Mouse (Mus musculus): ENCODE data around the gene Zfp553. TPM values are rescaled to one million over a fixed set of nuclear protein-coding genes. Genes with fewer than 3 reads are reported as not detected.

The Zfp553 gene
- polyA plus RNA-seq, 1 experiment, result 11.4 TPM

DNA sequence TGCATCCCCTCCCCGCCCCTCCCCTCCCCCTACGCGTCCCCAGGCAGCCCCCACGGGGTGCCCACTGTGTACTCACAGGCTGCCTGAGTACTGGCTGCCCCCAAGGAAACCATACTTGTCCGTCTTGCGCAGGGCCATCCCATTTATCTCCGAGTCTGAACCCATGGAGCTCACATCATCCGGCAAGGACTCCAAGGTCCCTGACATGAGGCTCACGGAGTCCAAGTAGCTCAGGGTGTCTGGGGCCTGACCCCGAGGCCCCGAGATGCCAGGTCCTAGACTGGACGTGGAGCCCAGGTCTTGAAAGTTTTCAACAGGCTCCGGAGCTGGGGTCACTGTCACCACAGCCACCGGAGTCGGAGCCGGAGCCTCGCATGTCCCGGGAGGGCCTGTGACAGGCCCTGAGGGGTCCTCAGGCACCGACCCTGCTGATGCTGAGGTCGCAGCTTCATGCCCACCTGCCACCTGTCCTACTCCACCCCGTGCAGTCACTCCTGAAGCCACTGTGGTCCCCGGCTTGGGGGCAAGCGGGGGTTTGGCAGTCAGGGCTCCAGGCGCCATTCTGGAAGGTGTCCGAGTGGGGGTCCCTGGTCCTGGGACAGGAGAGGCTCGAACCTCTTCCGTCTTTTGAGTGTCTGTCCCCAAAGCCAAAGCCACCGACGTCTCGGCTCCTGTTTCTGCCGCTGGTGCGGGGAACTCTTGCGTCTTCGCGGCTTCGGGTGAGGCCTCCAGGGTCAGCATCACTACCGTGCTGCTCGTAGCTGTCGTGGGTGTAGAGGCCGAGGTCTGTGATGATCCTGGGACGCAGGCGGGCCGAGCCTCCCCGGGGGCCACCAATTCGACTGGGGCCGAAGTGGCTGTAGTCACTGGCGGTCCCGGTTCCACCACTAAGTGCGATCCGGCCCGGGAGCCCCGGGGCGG lies 25.2 kb upstream of the Zfp553 start:
- H3K79me2 ChIP-seq (ENCODE audit: control insufficient read depth, insufficient read depth), result peaks cover 60% of the 10 kb centered on the region
- H3K27me3 ChIP-seq (ENCODE audit: control insufficient read depth, insufficient read depth, insufficient read length), result no peaks in the 10 kb centered on the region
- peak overlapping the region; percentile 80 for H3ac ChIP-seq (ENCODE audit: control insufficient read depth, insufficient read length)
- peaks cover 19% of the 10 kb centered on the region for H3K36me3 ChIP-seq (ENCODE audit: control insufficient read depth, insufficient read depth)
- TF ChIP-seq MYOG (IDR thresholded peaks at IDR 0.05; ENCODE audit: control insufficient read depth in 1 of 3, insufficient read depth in 1 of 3, insufficient read length in 2 of 3, low read depth in 2 of 3), result peak in 1 of 3 experiments; percentile 1
- no peak for TF ChIP-seq TCF3 (IDR thresholded peaks at IDR 0.05; ENCODE audit: insufficient read length, low read depth)
- TF ChIP-seq POLR2AphosphoS2 (IDR thresholded peaks at IDR 0.05; ENCODE audit: insufficient read length, low read depth), result no peak
- TF ChIP-seq MAX (IDR thresholded peaks at IDR 0.05; ENCODE audit: low read depth), result no peak
- TF ChIP-seq POLR2A (IDR thresholded peaks at IDR 0.05; ENCODE audit: insufficient read length, low read depth), result no peak
- TF ChIP-seq MYOD1 (IDR thresholded peaks at IDR 0.05; ENCODE audit: control insufficient read depth in 1 of 3, insufficient read length in 2 of 3, low read depth in 2 of 3), result peak in 1 of 3 experiments; percentile 23
- TF ChIP-seq CEBPB (IDR thresholded peaks at IDR 0.05; ENCODE audit: insufficient read depth, poor library complexity, severe bottlenecking), result no peak
- peak overlapping the region; percentile 76 for H3K4me2 ChIP-seq (ENCODE audit: low read depth)
- peak overlapping the region; percentile 97 for H3K4me3 ChIP-seq

DNA sequence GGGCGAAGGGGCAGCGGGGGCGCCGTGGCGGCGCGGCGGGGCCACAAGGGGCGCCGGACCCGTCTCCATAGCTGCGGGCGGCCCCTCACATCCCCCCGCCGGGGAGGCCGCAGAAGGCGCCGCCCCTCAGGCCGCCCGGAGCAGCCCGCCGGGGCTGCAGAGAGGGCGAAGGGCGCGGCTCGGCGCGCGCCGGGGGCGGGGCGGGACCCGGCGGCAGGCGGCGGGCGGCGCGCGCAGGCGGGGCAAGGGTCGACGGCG lies 24.6 kb upstream of the Zfp553 start, which contains the start of gene Tbc1d10b:
Gene Tbc1d10b, minus strand, starts transcription at position 174 of the 258 bp plus-strand sequence.
- peaks cover 54% of the 10 kb centered on the region for H3K79me2 ChIP-seq (ENCODE audit: control insufficient read depth, insufficient read depth)
- peak within 1 kb of the TSS; percentile 80 for H3ac ChIP-seq (ENCODE audit: control insufficient read depth, insufficient read length)
- peak within 1 kb of the TSS; percentile 76 for H3K4me2 ChIP-seq (ENCODE audit: low read depth)
- no peaks in the 10 kb centered on the region for H3K27me3 ChIP-seq (ENCODE audit: control insufficient read depth, insufficient read depth, insufficient read length)
- H3K4me3 ChIP-seq, result peak within 1 kb of the TSS; percentile 97
- H3K36me3 ChIP-seq (ENCODE audit: control insufficient read depth, insufficient read depth), result peaks cover 13% of the 10 kb centered on the region
- TF ChIP-seq MYOD1 (IDR thresholded peaks at IDR 0.05; ENCODE audit: control insufficient read depth in 1 of 3, insufficient read length in 2 of 3, low read depth in 2 of 3) (no peak), E2F4 (IDR thresholded peaks at IDR 0.05; ENCODE audit: insufficient read depth) (no peak), MYOG (IDR thresholded peaks at IDR 0.05; ENCODE audit: control insufficient read depth in 1 of 3, insufficient read depth in 1 of 3, insufficient read length in 2 of 3, low read depth in 2 of 3) (no peak), TCF12 (IDR thresholded peaks at IDR 0.05; ENCODE audit: insufficient read depth, poor library complexity, severe bottlenecking) (no peak), TCF3 (IDR thresholded peaks at IDR 0.05; ENCODE audit: insufficient read length, low read depth) (no peak), MAX (IDR thresholded peaks at IDR 0.05; ENCODE audit: low read depth) (no peak), CEBPB (IDR thresholded peaks at IDR 0.05; ENCODE audit: insufficient read depth, poor library complexity, severe bottlenecking) (no peak), POLR2A (IDR thresholded peaks at IDR 0.05; ENCODE audit: insufficient read length, low read depth) (peak; percentile 54)

DNA sequence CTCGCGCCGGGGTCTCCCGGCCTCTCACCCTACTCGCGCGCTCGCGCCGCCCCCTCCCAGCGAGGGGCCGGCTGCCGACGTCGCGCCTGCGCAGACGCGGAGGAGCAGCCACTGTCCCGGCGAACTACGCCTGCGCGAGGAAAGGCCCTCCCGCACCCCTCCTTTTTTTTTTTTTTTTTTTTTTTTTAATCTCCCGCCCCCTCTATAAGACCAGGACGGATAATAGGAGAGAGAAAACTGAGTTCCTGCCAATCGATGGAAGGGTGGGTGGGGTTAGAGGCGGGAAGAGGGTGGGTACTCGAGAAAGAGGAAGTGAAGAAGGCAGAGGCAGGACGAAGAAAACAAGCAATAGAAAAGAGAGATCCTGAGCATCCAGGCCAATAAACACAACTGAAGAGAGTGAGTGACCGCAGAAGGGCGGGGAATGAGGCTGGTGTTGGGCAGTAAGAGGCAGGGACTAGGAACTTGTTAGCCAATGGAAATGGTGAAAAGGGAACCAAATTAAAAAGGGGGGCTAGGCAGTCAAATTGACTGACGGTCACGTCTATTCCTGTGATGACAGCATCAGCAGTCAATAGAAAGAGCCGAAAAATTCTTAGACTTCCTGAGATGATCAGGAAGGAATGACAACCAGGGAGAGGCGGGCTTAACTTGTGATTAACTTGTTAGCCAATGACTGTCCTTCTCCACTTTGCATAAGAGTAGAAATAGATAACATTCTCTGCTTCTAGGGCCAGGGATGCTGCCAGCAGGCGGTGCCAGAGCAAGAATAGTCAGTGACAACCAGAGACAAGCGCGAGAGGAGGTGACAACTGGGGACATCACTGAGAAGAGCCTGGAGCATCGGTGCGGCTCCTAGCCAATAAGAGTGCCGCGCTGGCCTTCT lies 24.1 kb upstream of the Zfp553 start, which contains the start of gene Mylpf:
Gene Mylpf, plus strand, starts transcription at position 338 of the 886 bp plus-strand sequence.
- peaks cover 8% of the 10 kb centered on the region for H3K36me3 ChIP-seq (ENCODE audit: control insufficient read depth, insufficient read depth)
- H3K27me3 ChIP-seq (ENCODE audit: control insufficient read depth, insufficient read depth, insufficient read length), result no peaks in the 10 kb centered on the region
- H3K4me2 ChIP-seq (ENCODE audit: low read depth), result peak within 1 kb of the TSS; percentile 76
- peaks cover 48% of the 10 kb centered on the region for H3K79me2 ChIP-seq (ENCODE audit: control insufficient read depth, insufficient read depth)
- peak within 1 kb of the TSS; percentile 97 for H3K4me3 ChIP-seq
- peak within 1 kb of the TSS; percentile 80 for H3ac ChIP-seq (ENCODE audit: control insufficient read depth, insufficient read length)
- TF ChIP-seq MYOG (IDR thresholded peaks at IDR 0.05; ENCODE audit: control insufficient read depth in 1 of 3, insufficient read depth in 1 of 3, insufficient read length in 2 of 3, low read depth in 2 of 3), result peak in 1 of 3 experiments; percentile 64
- TF ChIP-seq POLR2AphosphoS2 (IDR thresholded peaks at IDR 0.05; ENCODE audit: insufficient read length, low read depth), result peak; percentile 90
- TF ChIP-seq TCF3 (IDR thresholded peaks at IDR 0.05; ENCODE audit: insufficient read length, low read depth), result no peak
- TF ChIP-seq MYOD1 (IDR thresholded peaks at IDR 0.05; ENCODE audit: control insufficient read depth in 1 of 3, insufficient read length in 2 of 3, low read depth in 2 of 3), result peak in 1 of 3 experiments; percentile 49
- no peak for TF ChIP-seq SRF (IDR thresholded peaks at IDR 0.05; ENCODE audit: control insufficient read depth, insufficient read length, low read depth)
- peak; percentile 90 for TF ChIP-seq POLR2A (IDR thresholded peaks at IDR 0.05; ENCODE audit: insufficient read length, low read depth)
- no peak for TF ChIP-seq CEBPB (IDR thresholded peaks at IDR 0.05; ENCODE audit: insufficient read depth, poor library complexity, severe bottlenecking)
- no peak for TF ChIP-seq TCF12 (IDR thresholded peaks at IDR 0.05; ENCODE audit: insufficient read depth, poor library complexity, severe bottlenecking)
- no peak for TF ChIP-seq MAX (IDR thresholded peaks at IDR 0.05; ENCODE audit: low read depth)
- no peak for TF ChIP-seq REST (IDR thresholded peaks at IDR 0.05; ENCODE audit: insufficient read depth, insufficient read length)
- no peak for TF ChIP-seq E2F4 (IDR thresholded peaks at IDR 0.05; ENCODE audit: insufficient read depth)
- no peak for TF ChIP-seq USF1 (IDR thresholded peaks at IDR 0.05; ENCODE audit: low read depth)

DNA sequence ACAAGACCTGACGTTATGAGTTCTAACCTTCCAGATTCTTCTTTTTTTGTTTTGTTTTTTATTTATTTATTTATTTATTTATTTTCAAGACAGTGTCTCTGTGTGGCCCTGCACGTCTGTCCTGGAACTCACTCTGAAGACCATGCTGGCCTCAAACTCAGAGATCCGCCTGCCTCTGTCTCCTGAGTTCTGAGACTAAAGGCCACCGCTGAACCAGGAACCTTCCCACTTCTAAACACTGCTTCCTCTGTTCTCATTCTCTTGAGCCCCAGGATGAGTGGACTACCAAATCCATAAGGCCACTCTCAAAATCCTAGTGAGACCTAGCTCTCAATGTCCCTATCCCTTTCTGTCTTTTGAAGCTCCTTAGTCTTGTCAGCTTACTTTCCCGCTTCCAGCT lies 23.0 kb upstream of the Zfp553 start:
- H3K4me2 ChIP-seq (ENCODE audit: low read depth), result peak overlapping the region; percentile 68
- H3K4me3 ChIP-seq, result peak overlapping the region; percentile 60

More for the DNA sequence above, 23.0 kb upstream of the Zfp553 start:
- H3K36me3 ChIP-seq (ENCODE audit: control insufficient read depth, insufficient read depth), result peaks cover 3% of the 10 kb centered on the region
- no peak overlapping the region for H3ac ChIP-seq (ENCODE audit: control insufficient read depth, insufficient read length)
- H3K79me2 ChIP-seq (ENCODE audit: control insufficient read depth, insufficient read depth), result peaks cover 38% of the 10 kb centered on the region
- no peaks in the 10 kb centered on the region for H3K27me3 ChIP-seq (ENCODE audit: control insufficient read depth, insufficient read depth, insufficient read length)
- TF ChIP-seq REST (IDR thresholded peaks at IDR 0.05; ENCODE audit: insufficient read depth, insufficient read length) (no peak), E2F4 (IDR thresholded peaks at IDR 0.05; ENCODE audit: insufficient read depth) (no peak), POLR2AphosphoS2 (IDR thresholded peaks at IDR 0.05; ENCODE audit: insufficient read length, low read depth) (no peak), POLR2A (IDR thresholded peaks at IDR 0.05; ENCODE audit: insufficient read length, low read depth) (no peak), CEBPB (IDR thresholded peaks at IDR 0.05; ENCODE audit: insufficient read depth, poor library complexity, severe bottlenecking) (no peak), SRF (IDR thresholded peaks at IDR 0.05; ENCODE audit: control insufficient read depth, insufficient read length, low read depth) (no peak), MYOD1 (IDR thresholded peaks at IDR 0.05; ENCODE audit: control insufficient read depth in 1 of 3, insufficient read length in 2 of 3, low read depth in 2 of 3) (no peak), MAX (IDR thresholded peaks at IDR 0.05; ENCODE audit: low read depth) (no peak), TCF12 (IDR thresholded peaks at IDR 0.05; ENCODE audit: insufficient read depth, poor library complexity, severe bottlenecking) (no peak), USF1 (IDR thresholded peaks at IDR 0.05; ENCODE audit: low read depth) (no peak), TCF3 (IDR thresholded peaks at IDR 0.05; ENCODE audit: insufficient read length, low read depth) (no peak), MYOG (IDR thresholded peaks at IDR 0.05; ENCODE audit: control insufficient read depth in 1 of 3, insufficient read depth in 1 of 3, insufficient read length in 2 of 3, low read depth in 2 of 3) (no peak)

Measured in myocyte (in vitro differentiated cells).